Mouse (Mus musculus) embryonic facial prominence, embryonic 13.5 days (tissue): ENCODE measurements at regions not wholly inside any gene's neighbourhood (a gene's known extent, or its start where the extent isn't known, plus 50 kb on each side); places are given as distances from the start of the nearest gene placed in this dataset.

Experiments used
- ATAC-seq: fragments of 200-750 bp; cut with Nextera tagmentation; 2 replicates; pipeline ENCODE4 v1.8.0; 2017; ENCODE audit warnings: low read depth; ENCODE audit not compliant: insufficient number of reproducible peaks, insufficient read depth, low FRiP score, low TSS enrichment
- H3K27ac ChIP-seq: fragments of 300-500 bp; sonication (generic); 2 replicates; pipeline ENCODE4 v1.5.1; 2015; ENCODE audit warnings: moderate library complexity, mild to moderate bottlenecking, inconsistent platforms
- H3K27me3 ChIP-seq: fragments of 300-500 bp; sonication (generic); 2 replicates; pipeline ENCODE4 v1.6.1; 2015; ENCODE audit warnings: mild to moderate bottlenecking, inconsistent platforms
- H3K36me3 ChIP-seq: fragments of 300-500 bp; sonication (generic); 2 replicates; pipeline ENCODE4 v1.6.1; 2015; ENCODE audit warnings: mild to moderate bottlenecking, inconsistent platforms
- H3K4me1 ChIP-seq: fragments of 300-500 bp; sonication (generic); 2 replicates; pipeline ENCODE4 v1.6.1; 2015; ENCODE audit warnings: inconsistent platforms
- H3K4me2 ChIP-seq: fragments of 300-500 bp; sonication (generic); 2 replicates; pipeline ENCODE4 v1.6.1; 2015; ENCODE audit warnings: moderate library complexity, mild to moderate bottlenecking, inconsistent platforms
- H3K4me3 ChIP-seq: fragments of 300-500 bp; sonication (generic); 2 replicates; pipeline ENCODE4 v1.5.1; 2015; ENCODE audit warnings: mild to moderate bottlenecking, inconsistent platforms
- H3K9ac ChIP-seq: fragments of 300-500 bp; sonication (generic); 2 replicates; pipeline ENCODE4 v1.6.1; 2015; ENCODE audit warnings: mild to moderate bottlenecking, inconsistent platforms
- H3K9me3 ChIP-seq: fragments of 300-500 bp; sonication (generic); 2 replicates; pipeline ENCODE4 v1.6.1; 2016; ENCODE audit warnings: inconsistent platforms
- WGBS: fragments of 180-500 bp; shearing (Covaris S2); methylation state at CpG from one replicate; pipeline ENCODE4 v1.1.7; 2015; ENCODE audit warnings: mixed read lengths; 5-methylcytosine and 5-hydroxymethylcytosine counted together

DNA sequence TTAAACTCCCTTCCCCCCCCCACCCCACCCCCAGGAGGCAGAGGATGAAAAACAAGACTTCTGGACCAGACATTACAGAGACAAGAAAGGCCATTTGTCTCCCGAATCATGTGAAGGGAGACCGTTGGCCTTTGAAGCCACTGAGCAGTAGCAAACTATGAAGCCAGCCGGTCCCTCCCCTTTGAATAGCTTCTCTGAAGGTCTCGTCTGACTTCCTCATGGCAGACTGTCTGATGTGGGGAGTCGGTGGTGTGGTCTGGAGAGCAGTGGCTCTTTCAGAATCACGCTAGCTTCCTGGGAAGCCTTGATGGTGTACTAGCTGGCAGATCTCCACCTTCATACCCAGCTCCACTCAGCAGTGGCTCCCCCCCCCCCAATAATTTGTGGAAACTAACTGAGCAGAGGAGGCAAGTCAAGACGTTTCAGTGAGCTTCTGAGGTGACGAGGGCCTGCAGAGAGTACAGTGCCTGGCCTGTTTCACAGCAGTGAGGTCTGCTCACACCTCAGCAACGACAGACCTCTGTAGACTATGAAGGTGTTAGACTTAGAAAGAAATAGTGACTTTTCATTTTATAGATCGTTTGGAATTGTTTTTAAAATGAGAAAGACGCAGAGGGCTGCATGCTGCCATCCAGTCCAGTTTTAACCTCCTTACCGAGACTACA, 116.9 kb upstream of the Rnaseh2b start:
- no peak for ATAC-seq
- H3K4me3 ChIP-seq = no peak overlapping the region
- 60% methylated on average over 12 of the region's 12 CpGs for WGBS
- peaks cover 37% of the 10 kb centered on the region for H3K4me1 ChIP-seq
- H3K27ac ChIP-seq = no peak overlapping the region
- H3K4me2 ChIP-seq = no peak overlapping the region
- no peaks in the 10 kb centered on the region for H3K27me3 ChIP-seq
- H3K36me3 ChIP-seq = no peaks in the 10 kb centered on the region
- no peak overlapping the region for H3K9ac ChIP-seq
- H3K9me3 ChIP-seq = no peaks in the 10 kb centered on the region

DNA sequence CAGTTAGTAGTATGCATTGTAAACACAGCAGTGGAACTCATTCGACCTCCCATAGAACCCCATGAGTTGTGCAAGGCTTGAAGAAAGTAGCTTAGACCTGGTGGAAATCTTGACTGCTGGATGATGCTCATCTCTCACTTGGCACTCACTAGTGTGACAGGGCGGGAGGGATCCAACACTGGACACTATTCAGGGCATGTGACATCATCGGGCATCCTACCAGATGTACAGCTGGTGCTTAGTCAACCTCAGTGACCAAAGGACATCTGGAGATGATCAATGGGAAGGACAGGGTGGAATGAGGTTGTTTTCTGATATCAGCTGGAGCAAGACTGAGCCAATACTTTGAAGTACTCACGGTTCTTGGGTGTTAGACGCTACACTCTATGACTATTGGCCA, 114.9 kb upstream of the Rnaseh2b start:
- ATAC-seq = no peak
- Histone ChIP-seq H3K9me3 (no peaks in the 10 kb centered on the region), H3K4me1 (peaks cover 27% of the 10 kb centered on the region), H3K4me3 (no peak overlapping the region), H3K27ac (no peak overlapping the region), H3K4me2 (no peak overlapping the region), H3K27me3 (no peaks in the 10 kb centered on the region), H3K9ac (no peak overlapping the region), H3K36me3 (no peaks in the 10 kb centered on the region)
- WGBS = 80% methylated on average over 5 of the region's 5 CpGs

DNA sequence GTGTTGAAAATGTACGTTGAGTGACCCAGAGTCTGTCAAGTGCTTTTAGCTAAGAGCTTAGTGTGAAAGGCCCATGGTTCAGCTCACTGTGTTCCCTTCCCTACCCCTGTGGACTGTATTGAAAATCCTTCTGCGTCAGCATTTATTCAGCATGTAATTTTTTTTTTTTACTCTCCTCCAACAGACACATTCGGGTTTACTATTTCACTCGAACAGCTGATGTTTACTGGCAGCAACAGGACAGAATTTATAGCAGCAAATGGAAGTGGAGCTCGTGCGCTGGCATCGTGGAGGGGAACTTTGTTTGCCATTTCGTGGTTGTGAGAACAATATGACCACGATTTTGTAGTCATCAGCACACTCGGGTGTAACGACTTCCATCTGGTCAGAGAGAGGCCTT, 105.0 kb upstream of the Rnaseh2b start:
- Histone ChIP-seq H3K36me3 (no peaks in the 10 kb centered on the region), H3K4me3 (no peak overlapping the region), H3K27ac (0 out of 2 replicates have a peak overlapping the region, but pooled peaks have one; percentile 17), H3K9ac (no peak overlapping the region), H3K9me3 (no peaks in the 10 kb centered on the region), H3K4me2 (no peak overlapping the region), H3K4me1 (peaks cover 11% of the 10 kb centered on the region), H3K27me3 (no peaks in the 10 kb centered on the region)
- no peak for ATAC-seq
- 40% methylated on average over 11 of the region's 11 CpGs for WGBS

DNA sequence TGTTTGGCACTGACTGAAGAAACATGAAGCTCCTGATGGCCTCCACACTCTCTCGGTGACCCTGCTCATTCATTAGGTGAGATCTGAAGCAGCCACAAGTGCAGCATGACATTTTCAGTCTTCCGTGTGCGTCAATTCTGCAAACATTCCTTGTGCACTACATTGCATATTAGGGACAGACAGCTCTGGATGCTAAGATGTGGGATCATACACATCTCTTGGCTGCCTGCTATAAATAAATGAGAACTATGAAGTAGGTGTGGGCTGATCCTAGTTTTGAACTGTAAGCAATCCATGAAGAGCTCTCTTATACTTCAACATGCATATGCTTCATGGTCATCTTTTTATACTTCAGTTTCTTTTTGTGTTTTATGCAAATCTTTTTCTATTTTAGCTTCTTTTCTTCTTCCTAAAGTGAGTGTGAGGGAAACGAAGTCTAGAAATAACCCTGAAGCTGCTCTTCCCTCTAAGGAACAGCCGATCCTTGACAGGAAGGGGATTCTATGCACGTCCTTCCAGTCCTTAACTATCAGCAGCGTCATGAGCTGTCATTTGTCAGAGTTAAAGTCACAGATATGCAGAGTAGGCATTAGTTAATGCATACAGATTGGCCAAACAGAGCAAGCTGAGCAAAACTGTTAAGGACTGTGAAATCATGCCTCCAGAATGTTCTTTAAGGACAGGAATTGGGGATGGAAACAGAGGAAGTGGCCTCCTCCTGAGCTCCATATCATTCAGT, 104.1 kb upstream of the Rnaseh2b start:
- Histone ChIP-seq H3K9ac (no peak overlapping the region), H3K4me2 (no peak overlapping the region), H3K27ac (no peak overlapping the region), H3K9me3 (no peaks in the 10 kb centered on the region), H3K36me3 (no peaks in the 10 kb centered on the region), H3K4me3 (no peak overlapping the region), H3K4me1 (peaks cover 19% of the 10 kb centered on the region), H3K27me3 (no peaks in the 10 kb centered on the region)
- 76% methylated on average over 7 of the region's 7 CpGs for WGBS
- no peak for ATAC-seq

DNA sequence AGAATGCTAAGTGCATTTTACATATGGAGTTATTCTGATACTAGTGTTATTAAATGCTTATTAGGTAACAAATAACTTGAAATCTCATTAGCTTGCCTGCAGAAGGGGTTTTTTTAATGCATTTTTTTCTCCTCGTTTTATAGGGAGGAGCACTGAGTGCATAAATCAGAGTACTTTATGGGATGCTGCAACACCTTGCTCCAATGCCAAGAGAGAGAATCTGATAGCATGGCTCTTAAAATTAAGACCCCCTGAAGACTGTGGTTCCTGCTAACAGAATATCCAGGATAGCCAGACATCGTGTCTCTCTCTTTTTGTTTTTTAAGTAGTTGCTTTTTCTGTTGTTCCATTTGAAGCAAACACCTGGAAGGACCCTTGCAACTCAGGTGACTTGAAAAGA, 100.8 kb upstream of the Rnaseh2b start:
- no peak for ATAC-seq
- Histone ChIP-seq H3K27ac (no peak overlapping the region), H3K36me3 (no peaks in the 10 kb centered on the region)

DNA sequence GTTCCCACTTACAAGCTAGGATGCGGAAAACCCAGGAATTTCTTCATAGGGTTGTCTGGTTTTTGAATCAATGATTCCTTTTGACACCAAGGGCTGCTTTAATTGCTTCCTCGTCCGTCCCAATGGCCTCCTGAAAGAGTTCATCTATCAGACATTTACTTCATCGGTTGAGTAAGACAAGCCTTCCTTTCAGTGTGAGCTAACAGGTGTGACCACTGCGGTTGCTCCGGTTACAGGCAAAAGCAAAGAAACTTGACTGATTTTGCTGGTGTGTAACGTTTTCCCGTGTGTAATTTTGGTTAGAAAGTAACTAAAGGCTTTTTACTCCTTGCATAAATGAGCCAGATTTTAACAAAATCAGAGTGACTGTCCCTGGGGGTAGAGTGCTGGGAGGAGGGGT, 99.6 kb upstream of the Rnaseh2b start:
- Histone ChIP-seq H3K27me3 (no peaks in the 10 kb centered on the region), H3K27ac (peak overlapping the region; percentile 71), H3K4me2 (no peak overlapping the region), H3K4me1 (peaks cover 30% of the 10 kb centered on the region), H3K4me3 (no peak overlapping the region), H3K36me3 (no peaks in the 10 kb centered on the region), H3K9me3 (no peaks in the 10 kb centered on the region), H3K9ac (no peak overlapping the region)
- WGBS = 32% methylated on average over 8 of the region's 8 CpGs
- no peak for ATAC-seq

More for the DNA sequence above, 100.8 kb upstream of the Rnaseh2b start:
- Histone ChIP-seq H3K9ac (no peak overlapping the region), H3K4me1 (peaks cover 31% of the 10 kb centered on the region), H3K4me2 (no peak overlapping the region), H3K9me3 (no peaks in the 10 kb centered on the region), H3K4me3 (no peak overlapping the region), H3K27me3 (no peaks in the 10 kb centered on the region)
- 76% methylated on average over 2 of the region's 2 CpGs for WGBS

DNA sequence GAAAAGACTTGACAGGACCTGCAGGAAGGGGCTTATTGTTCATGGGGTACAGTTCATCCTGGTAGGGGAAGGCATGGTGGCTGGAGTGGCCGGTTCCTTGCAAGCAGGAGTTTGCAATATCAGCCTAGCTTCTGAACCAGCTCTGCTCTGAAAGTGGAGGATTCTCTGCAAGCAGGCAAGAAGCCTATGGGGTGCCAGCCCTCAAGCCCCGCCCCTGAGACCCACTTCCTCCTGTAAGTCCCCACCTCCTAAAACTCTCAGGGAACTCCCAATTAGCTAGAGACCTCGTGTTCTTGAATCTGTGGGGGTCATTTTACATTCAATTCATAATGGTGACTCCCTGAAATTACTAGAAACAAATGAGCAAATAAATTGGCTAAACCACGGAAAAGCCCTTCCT, 99.0 kb upstream of the Rnaseh2b start:
- peak overlapping the region; percentile 71 for H3K27ac ChIP-seq
- WGBS = 30% methylated on average over 4 of the region's 4 CpGs

DNA sequence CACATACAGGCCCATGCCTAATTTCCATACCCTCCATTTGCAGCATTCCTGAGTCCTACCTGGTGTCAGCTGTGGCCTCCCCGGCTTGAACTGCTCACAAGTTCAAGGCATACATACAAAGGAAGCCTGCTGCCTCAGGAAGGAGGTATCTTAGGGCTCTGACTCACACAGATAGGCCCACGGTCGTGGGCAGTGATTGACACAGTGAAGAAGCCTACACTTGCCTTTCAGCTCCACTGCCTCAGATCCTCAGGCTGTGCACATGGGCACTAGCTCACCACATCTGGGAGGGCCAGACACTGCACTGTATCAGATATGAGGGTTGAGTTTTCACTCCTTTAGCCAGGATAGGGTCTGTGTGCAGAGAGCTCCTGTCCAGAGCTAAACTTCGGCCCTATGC, 95.6 kb upstream of the Rnaseh2b start:
- no peak overlapping the region for H3K4me2 ChIP-seq
- peaks cover 30% of the 10 kb centered on the region for H3K4me1 ChIP-seq
- no peak for ATAC-seq
- H3K9me3 ChIP-seq = no peaks in the 10 kb centered on the region
- WGBS = 57% methylated on average over 4 of the region's 4 CpGs
- H3K27me3 ChIP-seq = no peaks in the 10 kb centered on the region
- H3K27ac ChIP-seq = no peak overlapping the region
- H3K36me3 ChIP-seq = no peaks in the 10 kb centered on the region
- no peak overlapping the region for H3K4me3 ChIP-seq
- H3K9ac ChIP-seq = no peak overlapping the region

More for the DNA sequence above, 99.0 kb upstream of the Rnaseh2b start:
- no peak overlapping the region for H3K9ac ChIP-seq
- H3K4me1 ChIP-seq = peaks cover 30% of the 10 kb centered on the region
- H3K4me2 ChIP-seq = no peak overlapping the region
- ATAC-seq = no peak
- H3K4me3 ChIP-seq = no peak overlapping the region
- H3K36me3 ChIP-seq = no peaks in the 10 kb centered on the region
- H3K27me3 ChIP-seq = no peaks in the 10 kb centered on the region
- H3K9me3 ChIP-seq = no peaks in the 10 kb centered on the region

DNA sequence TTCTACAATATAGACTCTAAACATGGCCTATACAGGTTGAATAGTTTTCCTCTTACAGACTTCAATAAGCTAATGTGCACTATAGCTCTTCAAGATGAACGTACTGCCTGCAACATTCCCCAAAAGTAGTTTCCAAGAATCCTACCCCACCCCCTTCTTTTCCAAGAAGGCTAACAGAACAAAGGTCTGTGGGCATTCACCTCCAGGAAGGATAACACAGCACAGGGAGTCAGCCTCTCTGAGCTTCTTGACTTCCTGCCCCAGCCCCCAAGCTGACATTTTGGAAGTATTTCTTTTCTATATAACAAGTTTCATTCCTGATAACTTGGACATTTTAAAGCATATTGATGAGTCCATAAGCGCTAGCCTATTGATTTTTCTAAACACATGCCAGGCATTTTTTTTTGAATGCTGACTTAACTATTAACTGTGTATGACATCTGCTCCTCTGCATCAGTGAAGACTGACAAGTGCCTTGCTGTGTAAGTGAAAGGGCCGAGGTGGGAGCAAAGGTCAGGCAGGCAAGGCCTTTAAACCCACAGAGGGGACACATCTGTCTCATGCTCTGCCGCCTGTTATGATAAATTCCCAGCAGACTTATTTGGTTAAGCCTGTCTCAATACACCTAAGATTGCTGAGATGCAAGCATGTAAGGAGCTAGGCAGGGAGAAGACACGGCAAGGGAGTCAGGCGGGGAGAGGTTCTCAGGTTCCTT, 93.8 kb upstream of the Rnaseh2b start:
- Histone ChIP-seq H3K9me3 (no peaks in the 10 kb centered on the region), H3K9ac (no peak overlapping the region), H3K36me3 (no peaks in the 10 kb centered on the region), H3K4me3 (no peak overlapping the region), H3K27me3 (no peaks in the 10 kb centered on the region), H3K4me1 (peaks cover 19% of the 10 kb centered on the region), H3K4me2 (no peak overlapping the region), H3K27ac (no peak overlapping the region)
- WGBS = 45% methylated on average over 6 of the region's 6 CpGs
- no peak for ATAC-seq

DNA sequence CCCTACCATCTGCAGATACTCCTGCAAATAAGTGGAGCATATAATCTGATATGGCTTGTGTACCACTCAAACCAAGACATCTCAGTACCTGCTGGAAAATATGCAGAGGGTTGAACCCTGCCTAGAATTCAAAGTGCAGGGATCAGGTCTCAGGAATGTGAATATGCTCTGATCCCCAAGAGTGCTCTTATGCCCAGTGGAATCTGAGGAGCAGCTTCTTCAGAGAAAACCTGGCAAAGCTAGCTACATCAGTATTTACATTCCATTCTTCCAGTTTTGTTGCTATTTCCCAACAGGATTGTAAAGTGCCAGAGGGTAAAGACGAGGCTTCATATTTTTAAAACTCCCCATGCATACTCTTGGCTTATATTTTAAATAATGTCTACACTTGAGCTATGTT, 77.3 kb upstream of the Rnaseh2b start:
- Histone ChIP-seq H3K4me2 (no peak overlapping the region), H3K27me3 (no peaks in the 10 kb centered on the region), H3K9ac (no peak overlapping the region), H3K27ac (no peak overlapping the region), H3K36me3 (no peaks in the 10 kb centered on the region), H3K4me3 (no peak overlapping the region), H3K9me3 (no peaks in the 10 kb centered on the region), H3K4me1 (no peaks in the 10 kb centered on the region; the same call in none of the 2 replicates)
- WGBS = 44% methylated on average over 1 of the region's 1 CpGs
- ATAC-seq = no peak

DNA sequence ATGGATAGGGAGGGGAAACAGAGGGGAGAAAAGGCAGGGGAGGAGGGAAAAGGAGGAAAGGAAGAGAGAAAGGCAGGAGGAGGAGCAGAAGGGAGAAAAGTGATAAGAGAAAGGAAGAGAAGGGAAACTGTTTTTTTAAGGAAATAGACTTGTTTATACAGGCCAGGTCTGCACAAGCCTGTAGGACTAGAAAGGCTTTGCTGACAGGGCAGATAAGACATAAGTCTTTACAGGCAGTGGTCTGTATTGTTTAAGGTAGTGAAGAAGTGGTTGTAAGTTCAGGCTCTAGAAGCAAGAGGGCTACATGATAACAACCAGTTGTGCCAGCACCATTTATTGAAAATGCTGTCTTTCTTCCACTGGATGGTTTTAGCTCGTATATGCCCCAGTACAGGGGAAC, 75.4 kb upstream of the Rnaseh2b start:
- Histone ChIP-seq H3K4me3 (no peak overlapping the region), H3K27ac (no peak overlapping the region), H3K9ac (no peak overlapping the region), H3K4me2 (no peak overlapping the region), H3K4me1 (no peaks in the 10 kb centered on the region; the same call in none of the 2 replicates), H3K36me3 (no peaks in the 10 kb centered on the region), H3K9me3 (no peaks in the 10 kb centered on the region), H3K27me3 (no peaks in the 10 kb centered on the region)
- no peak for ATAC-seq
- WGBS = 78% methylated on average over 1 of the region's 1 CpGs

DNA sequence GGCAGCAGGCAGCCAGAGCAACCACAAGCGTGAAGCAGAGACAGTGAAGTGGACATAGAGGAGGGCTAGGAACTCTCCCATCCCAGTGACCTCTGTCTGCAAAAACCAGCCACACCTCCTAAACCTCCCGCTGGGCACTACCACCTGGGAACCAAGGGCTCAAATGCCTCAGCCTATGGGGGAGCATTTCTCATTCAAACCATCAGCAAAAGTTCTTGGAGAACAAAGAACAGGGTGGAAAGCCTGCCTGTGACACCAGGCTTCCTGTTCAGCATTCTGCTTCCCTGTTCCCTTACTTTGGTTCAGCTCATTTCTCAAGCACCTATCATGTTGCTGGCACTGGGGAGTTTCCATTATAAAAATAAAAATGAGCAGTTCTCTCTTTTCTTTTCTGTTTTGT, 74.4 kb upstream of the Rnaseh2b start:
- WGBS = 70% methylated on average over 2 of the region's 2 CpGs
- Histone ChIP-seq H3K9ac (no peak overlapping the region), H3K27ac (no peak overlapping the region), H3K9me3 (no peaks in the 10 kb centered on the region), H3K36me3 (no peaks in the 10 kb centered on the region), H3K4me2 (no peak overlapping the region), H3K4me1 (no peaks in the 10 kb centered on the region; the same call in none of the 2 replicates), H3K4me3 (no peak overlapping the region), H3K27me3 (no peaks in the 10 kb centered on the region)
- ATAC-seq = no peak
